ENCODE assay signal across 22 mouse cellular contexts in the genomic region with DNA sequence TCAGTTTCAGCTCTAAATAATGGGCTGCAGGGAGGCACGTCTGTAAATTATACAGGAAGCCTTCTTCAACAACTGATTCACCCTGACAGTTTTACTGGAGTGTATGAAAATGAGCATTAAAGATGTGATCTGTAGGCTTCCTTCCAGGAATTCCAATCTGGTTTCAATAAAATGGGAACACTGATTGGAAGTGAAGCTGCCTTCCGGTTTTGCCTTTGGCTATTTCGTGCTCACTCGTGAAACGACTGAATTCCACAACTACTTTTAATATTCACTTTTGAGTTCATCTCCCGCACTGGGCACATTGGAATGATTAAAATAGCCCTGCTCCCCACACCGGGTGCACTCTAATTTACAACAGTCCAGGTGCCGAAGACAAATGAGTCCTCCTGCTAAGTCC.
DNase-seq lines count a peak whose midpoint lies in the region; ATAC-seq lines count a peak whose summit lies in the region.
"Had no signal": no experiment of that assay in that cellular context is flagged by ENCODE, and none has a peak within 500 bp of the region (broad histone marks: within the 10 kb centered on the region; RNA-seq: fewer than 3 reads in every experiment).

No protein-coding gene starts in this region.

- peak; percentile 46; the same call in 1 of the 2 replicates for ATAC-seq in embryonic facial prominence, embryonic 14.5 days (ENCODE audit: low read depth)
- peak; percentile 73 for ATAC-seq in limb, embryonic 13.5 days (ENCODE audit: low FRiP score, low read depth)
- ATAC-seq: activated CD4-positive, CD25-positive, alpha-beta regulatory T cell, adult 4 months; intestine, embryonic 16.5 days had no signal

- H3K9ac ChIP-seq in embryonic facial prominence, embryonic 14.5 days (ENCODE audit: low read depth, low read length) = no peak overlapping the region
- no peak overlapping the region for H3K9ac ChIP-seq in limb, embryonic 13.5 days
- H3K9ac ChIP-seq: heart, embryonic 12.5 days; hindbrain, embryonic 15.5 days; liver, embryonic 13.5 days; lung, embryonic 14.5 days had no signal

- intact Hi-C loops in heart, postnatal 36 days (cut with DNase I) = no loop called here

- WGBS in embryonic facial prominence, embryonic 14.5 days = 29% methylated on average over 8 of the region's 8 CpGs
- 13% methylated on average over 8 of the region's 8 CpGs for WGBS in limb, embryonic 13.5 days

- DNase-seq in embryo, embryonic 10 days (ENCODE audit: low spot score) = peak; percentile 14
- no peak for DNase-seq in embryo, embryonic 9.5 days (ENCODE audit: extremely low spot score)
- peak; percentile 54 for DNase-seq in embryo, embryonic 10.5 days (ENCODE audit: low spot score)
- peak; percentile 91 for DNase-seq in embryonic facial prominence, embryonic 14.5 days (ENCODE audit: low spot score)
- DNase-seq in cerebellum, adult 9-11 months = no peak
- DNase-seq in heart, adult 8-10 months (ENCODE audit: low spot score) = no peak
- DNase-seq in heart, postnatal 36 days = no peak
- DNase-seq: adrenal gland, postnatal 10 days; cerebellum, postnatal 10 days; heart, postnatal 14 days; liver, embryonic 13.5 days; lung, embryonic 14.5 days; lung, postnatal 4 days; right cerebral cortex, adult 18-20 months; thymus, adult 18-20 months; thymus, postnatal 4 days had no signal

- H3K27me3 ChIP-seq in embryonic facial prominence, embryonic 14.5 days (replicated peaks; ENCODE audit: control insufficient read depth, insufficient read depth, low read length) = no peaks in the 10 kb centered on the region
- peaks cover 9% of the 10 kb centered on the region for H3K27me3 ChIP-seq in limb, embryonic 13.5 days
- H3K27me3 ChIP-seq: hindbrain, embryonic 15.5 days had no signal

- H3K9me3 ChIP-seq in embryonic facial prominence, embryonic 14.5 days (ENCODE audit: control insufficient read depth, low read length) = no peaks in the 10 kb centered on the region
- no peaks in the 10 kb centered on the region for H3K9me3 ChIP-seq in limb, embryonic 13.5 days
- H3K9me3 ChIP-seq: heart, embryonic 12.5 days; hindbrain, embryonic 15.5 days; liver, embryonic 13.5 days; midbrain, embryonic 10.5 days had no signal

- H3K36me3 ChIP-seq in embryonic facial prominence, embryonic 14.5 days (ENCODE audit: control insufficient read depth, insufficient read depth, low read length) = no peaks in the 10 kb centered on the region
- H3K36me3 ChIP-seq in limb, embryonic 13.5 days = no peaks in the 10 kb centered on the region
- H3K36me3 ChIP-seq: heart, embryonic 12.5 days; hindbrain, embryonic 15.5 days; liver, embryonic 13.5 days; midbrain, embryonic 10.5 days had no signal

- H3K4me1 ChIP-seq in embryonic facial prominence, embryonic 14.5 days (ENCODE audit: control insufficient read depth, insufficient read depth, low read length) = peaks cover 43% of the 10 kb centered on the region
- peaks cover 55% of the 10 kb centered on the region for H3K4me1 ChIP-seq in limb, embryonic 13.5 days
- H3K4me1 ChIP-seq: liver, embryonic 13.5 days; midbrain, embryonic 10.5 days had no signal

- peak overlapping the region; percentile 24 for H3K4me2 ChIP-seq in embryonic facial prominence, embryonic 14.5 days (ENCODE audit: low read depth, low read length)
- peak overlapping the region; percentile 42 for H3K4me2 ChIP-seq in limb, embryonic 13.5 days (replicated peaks)
- H3K4me2 ChIP-seq: heart, embryonic 12.5 days; hindbrain, embryonic 15.5 days; liver, embryonic 13.5 days; lung, embryonic 14.5 days had no signal

- peak overlapping the region; percentile 69 for H3K27ac ChIP-seq in embryonic facial prominence, embryonic 14.5 days (replicated peaks; ENCODE audit: low read depth, low read length)
- peak overlapping the region; percentile 40 for H3K27ac ChIP-seq in limb, embryonic 13.5 days
- H3K27ac ChIP-seq: hindbrain, embryonic 15.5 days; liver, embryonic 13.5 days; midbrain, embryonic 10.5 days had no signal

- H3K4me3 ChIP-seq in embryonic facial prominence, embryonic 14.5 days (ENCODE audit: low read depth, low read length) = no peak overlapping the region
- H3K4me3 ChIP-seq in limb, embryonic 13.5 days = no peak overlapping the region
- H3K4me3 ChIP-seq: heart, embryonic 12.5 days; hindbrain, embryonic 15.5 days; liver, embryonic 13.5 days; midbrain, embryonic 10.5 days had no signal

Comparison
In these comparisons a context has a peak if more than half of its experiments do, and no peak if none do; other contexts are left out.
1. DNase-seq: peak in embryo, embryonic 10 days (single experiment), embryo, embryonic 10.5 days (single experiment) and embryonic facial prominence, embryonic 14.5 days (single experiment); none in embryo, embryonic 9.5 days (single experiment), cerebellum, adult 9-11 months (single experiment), heart, adult 8-10 months (single experiment) and heart, postnatal 36 days (0 of 2).